Mouse (Mus musculus) cerebellum, adult 11-12 months (tissue): ENCODE data around the gene Kcnk13.

Experiments
- DNase-seq: peaks from one replicate; pipeline ENCODE4 v3.0.0; 2022

The Kcnk13 gene

GRCm38 (mm10) chr12:100100707-100101030 lies 136.4 kb downstream of the Kcnk13 start:
- DNase-seq, result no peak

- no peak for DNase-seq
Measured at GRCm38 (mm10) chr12:100101651-100102050, 137.4 kb downstream of the Kcnk13 start.

GRCm38 (mm10) chr12:100104530-100104929 lies 140.2 kb downstream of the Kcnk13 start:
- DNase-seq, result no peak

GRCm38 (mm10) chr12:100106275-100106895 lies 142.1 kb downstream of the Kcnk13 start:
- no peak for DNase-seq

DNA sequence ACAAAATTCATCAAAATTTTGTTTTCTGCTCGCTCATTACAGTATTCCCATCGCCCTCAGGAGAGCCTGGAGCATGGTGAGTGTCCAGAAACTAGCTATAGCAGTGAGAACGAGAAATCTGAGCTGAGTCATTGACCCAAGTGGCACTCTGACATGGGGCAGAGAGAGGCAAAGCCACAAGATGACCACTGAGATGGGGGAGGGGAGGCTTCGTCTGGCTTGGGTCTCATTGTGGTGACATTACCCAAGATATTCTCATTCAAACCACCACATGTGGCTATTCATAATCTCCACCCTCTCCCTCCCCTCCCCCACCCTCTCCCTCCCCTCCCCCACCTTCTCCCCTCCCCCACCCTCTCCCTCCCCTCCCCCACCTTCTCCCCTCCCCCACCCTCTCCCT lies 143.1 kb downstream of the Kcnk13 start:
- DNase-seq, result no peak

DNA sequence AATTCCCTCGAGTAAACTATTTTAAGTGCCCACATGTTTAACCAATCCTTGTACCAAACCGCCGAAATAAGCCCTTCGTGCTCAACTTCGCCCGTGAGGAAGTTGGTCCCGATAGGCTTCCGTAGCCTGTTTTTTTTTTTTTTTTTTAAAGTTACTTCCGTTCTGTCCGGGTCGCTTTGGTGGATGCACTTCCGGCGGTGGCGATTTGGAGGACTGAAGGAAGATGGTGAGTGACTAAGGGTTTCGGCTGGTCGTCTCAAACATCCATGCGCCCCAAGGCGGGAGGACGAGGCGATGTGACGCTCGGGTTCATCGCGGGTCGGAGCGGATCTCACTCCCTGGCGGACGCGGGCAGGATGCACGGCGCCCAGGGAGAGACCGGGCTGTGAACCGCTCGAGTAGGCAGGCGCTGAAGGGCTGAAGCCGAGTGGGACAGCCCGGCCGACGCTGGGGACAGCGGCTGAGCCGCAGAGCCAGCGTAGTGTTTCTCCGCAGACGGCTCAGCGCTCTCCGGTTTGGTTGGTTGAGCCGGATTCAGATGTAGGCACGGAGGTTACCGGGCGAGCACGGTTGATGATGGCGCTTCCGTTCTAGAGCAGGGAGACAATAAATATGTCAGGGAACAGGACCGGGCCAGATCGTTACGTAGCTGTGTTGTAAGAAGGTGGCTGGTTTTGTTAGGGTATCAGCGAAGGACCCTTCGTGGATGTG lies 145.8 kb downstream of the Kcnk13 start, which contains the start of gene Psmc1:
Psmc1 (plus strand) TSS at position 169 of the 711 bp plus-strand sequence.
- DNase-seq, result peak; percentile 80
